Mouse (Mus musculus) layer of hippocampus, adult 2 months (tissue): Measurements from ENCODE around the gene Zfp11. TPM values are rescaled to one million over a fixed set of nuclear protein-coding genes. Genes with fewer than 3 reads are reported as not detected.
"Not testable (repeated sequence)": the region's sequence is repeated elsewhere in the genome, so short reads cannot be mapped to it uniquely, and the experiment has no call there.

ENCODE experiments used
- DNase-seq, 2 experiments: peaks; one replicate each; pipeline ENCODE4 v3.0.0; 2022; ENCODE audit warnings: low spot score in 2 of 2
- H3K27ac ChIP-seq: fragments of 200-600 bp; 2 replicates; pipeline ENCODE4 v1.8.1; 2022
- H3K4me3 ChIP-seq: fragments of 200-600 bp; 2 replicates; pipeline ENCODE4 v1.8.1; 2022; ENCODE audit warnings: mild to moderate bottlenecking
- CTCF ChIP-seq: fragments of 200-600 bp; conservative IDR thresholded peaks from 2 replicates; pipeline ENCODE4 v1.8.1; 2022; ENCODE audit warnings: antibody characterized with exemption, mild to moderate bottlenecking, moderate library complexity
- long read RNA-seq, 2 experiments: library from polyadenylated mRNA; stranded (forward); transcript quantifications; one replicate each; pipeline ENCODE4 v2.0.0; 2021; ENCODE audit warnings: borderline mapping rate in 2 of 2
- total RNA-seq, 2 experiments: library from RNA; stranded (reverse); gene quantifications; 2 replicates each; pipeline ENCODE4 v1.2.3; 2021

Zfp11 gene
- 1 to 10 TPM; 7.2 to 7.9 TPM for total RNA-seq
- long read RNA-seq, experiment 1, partial matches to known transcripts, result 0 of 3 reads
- long read RNA-seq, experiment 1, other reads (novel, unspliced or antisense), result 0 of 3 reads
- long read RNA-seq, experiment 2, transcript Zfp11-201 (3 exons, 3,929 nt), result major isoform, 5 of 5 reads
- long read RNA-seq, experiment 2, partial matches to known transcripts, result 0 of 5 reads
- long read RNA-seq, experiment 2, other reads (novel, unspliced or antisense), result 0 of 5 reads

DNA sequence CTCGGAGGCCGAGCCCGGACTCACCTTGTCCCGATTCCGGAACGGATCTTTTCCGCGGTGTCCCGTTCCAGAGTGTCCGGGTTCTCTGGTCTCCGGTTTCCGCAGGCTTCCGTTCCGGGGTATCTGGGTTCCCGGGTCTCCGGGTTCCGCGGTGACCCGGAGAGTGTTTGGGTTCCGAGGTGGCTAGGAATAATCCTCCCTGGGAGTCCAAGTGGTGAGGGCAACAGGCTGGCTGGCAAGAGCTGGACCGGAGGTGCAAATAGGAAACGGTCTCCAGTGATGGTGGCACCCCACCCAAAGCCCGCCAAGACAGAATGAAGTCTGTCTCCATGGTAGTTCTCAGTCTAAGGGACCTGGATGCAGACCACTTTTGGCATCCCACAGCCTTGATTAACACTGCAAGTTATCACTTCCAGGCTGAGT is at the start of gene Zfp11:
TSS of gene Zfp11 (minus strand) at position 64 of the 423 bp plus-strand sequence.
- Histone ChIP-seq H3K27ac (peak within 1 kb of the TSS; percentile 97), H3K4me3 (peak within 1 kb of the TSS; percentile 85)
- TF ChIP-seq CTCF, result no peak
- peak; percentile 58 to 86 for DNase-seq

DNA sequence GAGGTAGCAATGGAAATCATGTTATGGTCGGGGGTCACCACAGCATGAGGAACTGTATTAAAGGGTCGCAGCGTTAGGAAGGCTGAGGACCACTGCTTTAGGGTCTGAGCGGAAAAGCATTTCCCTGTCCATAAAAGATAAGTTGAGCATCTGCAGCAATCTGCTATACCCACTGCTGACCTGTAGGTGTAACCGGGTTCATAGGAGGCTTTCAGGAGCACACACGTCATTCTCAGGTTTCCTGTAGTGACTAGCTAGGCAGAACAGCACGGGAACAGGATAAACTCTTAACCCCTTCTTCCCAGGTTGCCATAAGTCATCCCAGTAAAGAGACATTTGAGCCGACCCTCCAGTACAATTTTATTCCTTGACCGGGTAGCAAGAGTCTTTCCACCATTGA is 47.1 kb upstream of the Zfp11 start:
- Histone ChIP-seq H3K4me3 (no peak overlapping the region), H3K27ac (no peak overlapping the region)
- TF ChIP-seq CTCF, result peak; percentile 25
- DNase-seq, result no peak

DNA sequence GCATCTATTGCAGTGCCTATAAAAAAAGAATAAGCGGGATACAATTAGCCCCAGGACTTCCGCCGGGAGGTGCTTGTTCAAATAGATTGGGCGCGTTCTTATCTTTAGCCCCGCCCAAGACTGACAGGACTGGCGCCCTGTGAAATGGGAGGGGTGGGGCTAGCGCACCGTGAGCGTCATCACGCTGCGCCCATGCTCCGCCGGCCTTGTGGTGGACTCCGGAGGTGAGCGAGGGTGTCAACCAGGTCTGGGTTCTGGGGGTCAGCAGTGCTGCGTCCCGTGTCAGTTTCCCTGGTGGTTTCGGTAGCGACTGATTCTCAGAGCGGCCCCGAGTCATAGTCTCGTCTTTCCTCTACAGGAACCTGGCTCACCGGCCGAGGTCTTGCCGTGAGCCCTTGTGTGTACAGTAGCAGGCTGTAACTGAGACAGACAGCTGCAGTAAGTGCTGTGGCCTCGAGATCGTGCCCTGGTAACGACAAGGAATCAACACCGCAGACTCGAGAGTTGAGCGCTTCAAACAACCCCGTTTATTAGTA is 45.5 kb upstream of the Zfp11 start, which contains the start of gene Mrps17:
TSS of gene Mrps17 (plus strand) at position 172 of the 536 bp plus-strand sequence.
- Histone ChIP-seq H3K4me3 (peak within 1 kb of the TSS; percentile 81), H3K27ac (peak within 1 kb of the TSS; percentile 91)
- peak; percentile 92 to 94 for DNase-seq
- peak; percentile 36 for TF ChIP-seq CTCF

DNA sequence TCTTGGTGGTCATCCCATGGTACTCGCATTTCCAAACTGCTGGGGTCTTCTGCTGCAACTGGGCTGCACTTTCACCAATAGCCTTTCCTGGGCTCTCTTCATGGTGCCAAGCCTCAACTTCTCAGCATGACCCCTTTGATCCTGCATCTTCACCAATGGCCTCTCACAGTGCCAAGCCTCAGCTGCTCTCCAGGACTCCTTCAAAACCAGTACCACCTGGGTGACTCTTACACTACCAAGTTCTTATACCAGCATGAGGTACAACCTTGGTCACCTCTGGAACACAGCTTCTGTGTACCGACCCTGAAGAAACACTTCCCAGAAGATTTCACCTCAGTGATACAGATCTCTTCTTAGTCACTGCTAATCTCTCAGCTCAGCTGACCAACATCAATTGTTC is 38.5 kb upstream of the Zfp11 start, which contains the start of gene Sept14:
TSS of gene Sept14 (minus strand) at position 101 of the 400 bp plus-strand sequence.
- TF ChIP-seq CTCF, result no peak
- no peak for DNase-seq
- H3K27ac ChIP-seq, result no peak within 1 kb of the TSS
- no peak within 1 kb of the TSS for H3K4me3 ChIP-seq

DNA sequence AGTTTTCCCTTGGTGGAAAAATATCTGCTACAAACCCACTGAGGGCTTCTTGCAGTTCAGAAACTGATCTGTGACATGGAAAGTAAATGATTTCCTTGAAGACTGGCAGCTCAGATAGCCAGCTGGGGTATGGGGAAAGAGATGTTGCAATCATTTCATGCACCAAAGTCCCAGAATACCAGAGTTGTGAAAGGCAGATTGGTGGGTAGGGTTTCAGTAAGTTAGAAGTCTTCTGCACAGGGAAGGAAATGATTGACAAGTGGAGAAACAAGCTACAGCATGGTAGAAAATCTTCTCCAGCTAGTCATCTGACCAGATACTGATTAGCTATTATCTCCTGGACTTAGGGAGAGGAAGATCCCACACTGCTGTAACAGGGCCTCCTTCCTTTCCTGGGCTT is 33.5 kb upstream of the Zfp11 start:
- Histone ChIP-seq H3K4me3 (no peak overlapping the region), H3K27ac (no peak overlapping the region)
- TF ChIP-seq CTCF, result no peak
- DNase-seq, result no peak

DNA sequence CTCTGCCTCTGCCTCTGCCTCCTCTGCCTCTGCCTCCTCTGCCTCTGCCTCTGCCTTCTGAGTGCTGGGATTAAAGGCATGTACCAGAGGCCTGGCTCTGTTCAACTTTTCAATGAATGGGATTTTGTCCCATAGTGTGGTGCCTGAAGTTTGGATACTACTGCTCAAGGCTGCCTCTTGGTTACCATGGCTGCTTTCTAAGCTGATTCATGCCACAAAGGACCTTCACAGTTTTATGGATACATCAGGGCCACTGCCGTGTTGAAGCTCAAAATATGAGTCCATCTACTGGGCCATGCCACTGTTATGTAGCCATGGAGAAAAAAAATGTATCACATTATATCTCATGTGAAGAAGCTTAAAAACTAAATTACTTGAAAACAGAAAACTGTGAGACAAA is 31.8 kb upstream of the Zfp11 start:
- no peak for TF ChIP-seq CTCF
- Histone ChIP-seq H3K4me3 (no peak overlapping the region), H3K27ac (no peak overlapping the region)
- no peak for DNase-seq

DNA sequence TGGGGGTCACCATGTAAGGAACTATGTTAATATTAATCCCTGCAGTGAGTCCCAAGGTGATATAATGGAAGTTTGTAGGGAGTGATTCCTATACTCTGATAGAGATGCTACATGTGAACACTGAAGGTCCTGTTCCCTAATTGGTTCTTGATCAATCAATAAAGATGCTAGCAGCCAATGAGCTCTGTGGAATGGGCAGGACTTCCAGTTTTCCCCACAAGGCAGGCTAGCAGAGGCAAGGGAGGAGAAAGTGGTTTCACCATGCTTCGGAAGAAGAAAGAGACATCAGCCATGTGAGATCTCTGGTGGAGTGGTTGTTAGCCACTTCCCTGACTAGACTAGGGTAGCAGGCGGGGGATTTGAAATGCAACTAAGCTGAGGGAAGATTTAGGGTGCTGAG is 30.6 kb upstream of the Zfp11 start:
- DNase-seq, result no peak
- Histone ChIP-seq H3K4me3 (no peak overlapping the region), H3K27ac (no peak overlapping the region)
- TF ChIP-seq CTCF, result no peak

DNA sequence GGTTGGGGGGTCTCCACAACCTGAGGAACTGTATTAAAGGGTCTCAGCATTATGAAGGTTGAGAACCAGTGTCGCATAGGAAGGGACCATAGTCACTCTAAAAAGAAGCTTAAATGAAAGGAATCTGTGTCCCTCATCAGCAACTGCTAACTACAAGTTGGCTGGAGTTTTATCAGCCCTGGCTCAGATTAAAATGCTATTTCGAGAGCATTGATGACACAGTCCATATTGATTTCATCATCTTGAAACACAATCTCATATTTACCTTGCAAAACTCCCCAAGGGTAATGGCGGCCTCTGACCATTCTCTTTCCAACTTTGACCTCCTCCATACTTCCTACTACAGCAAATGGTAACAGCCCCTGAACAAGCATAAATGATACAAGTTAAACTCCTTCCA is 20.6 kb upstream of the Zfp11 start:
- no peak overlapping the region for H3K27ac ChIP-seq
- DNase-seq, result no peak
- H3K4me3 ChIP-seq, result no peak overlapping the region
- TF ChIP-seq CTCF, result no peak

DNA sequence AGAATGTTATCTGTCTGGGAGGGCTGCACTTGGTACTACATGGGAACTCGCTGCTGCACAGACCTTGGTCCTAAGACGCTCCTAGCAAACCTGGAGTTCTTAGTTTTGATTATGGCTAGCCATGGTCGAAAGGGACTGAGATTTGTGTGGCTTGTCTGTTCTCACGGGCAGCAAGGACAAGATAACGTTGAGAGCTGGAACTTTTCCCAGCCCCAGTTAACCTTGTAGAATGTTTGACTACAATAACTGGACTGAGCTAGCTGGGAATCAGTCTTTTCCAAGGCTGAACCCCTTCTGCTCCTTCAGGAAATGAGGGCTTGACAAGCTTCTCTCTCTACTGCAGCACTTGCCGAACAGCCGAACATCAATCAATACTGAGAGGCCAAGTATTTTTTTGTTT is 17.7 kb upstream of the Zfp11 start:
- H3K4me3 ChIP-seq, result no peak overlapping the region
- H3K27ac ChIP-seq, result no peak overlapping the region
- no peak for DNase-seq
- no peak for TF ChIP-seq CTCF

DNA sequence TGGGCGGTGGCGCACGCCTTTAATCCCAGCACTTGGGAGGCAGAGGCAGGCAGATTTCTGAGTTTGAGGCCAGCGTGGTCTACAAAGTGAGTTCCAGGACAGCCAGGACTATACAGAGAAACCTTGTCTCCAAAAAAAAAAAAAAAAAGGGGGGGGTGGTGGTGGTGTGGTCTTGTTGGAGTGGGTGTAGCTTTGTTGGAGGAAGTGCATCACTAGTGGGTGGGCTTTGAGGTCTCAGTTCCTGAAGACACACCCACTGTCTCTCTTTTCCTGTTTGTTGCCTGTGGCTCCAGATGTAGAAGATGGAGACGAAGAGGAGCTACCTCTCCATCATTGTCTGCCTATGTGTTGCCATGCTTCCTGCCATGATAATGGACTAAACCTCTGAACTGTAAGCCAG is 15.2 kb upstream of the Zfp11 start:
- DNase-seq, H3K27ac ChIP-seq, H3K4me3 ChIP-seq: not testable (repeated sequence)

DNA sequence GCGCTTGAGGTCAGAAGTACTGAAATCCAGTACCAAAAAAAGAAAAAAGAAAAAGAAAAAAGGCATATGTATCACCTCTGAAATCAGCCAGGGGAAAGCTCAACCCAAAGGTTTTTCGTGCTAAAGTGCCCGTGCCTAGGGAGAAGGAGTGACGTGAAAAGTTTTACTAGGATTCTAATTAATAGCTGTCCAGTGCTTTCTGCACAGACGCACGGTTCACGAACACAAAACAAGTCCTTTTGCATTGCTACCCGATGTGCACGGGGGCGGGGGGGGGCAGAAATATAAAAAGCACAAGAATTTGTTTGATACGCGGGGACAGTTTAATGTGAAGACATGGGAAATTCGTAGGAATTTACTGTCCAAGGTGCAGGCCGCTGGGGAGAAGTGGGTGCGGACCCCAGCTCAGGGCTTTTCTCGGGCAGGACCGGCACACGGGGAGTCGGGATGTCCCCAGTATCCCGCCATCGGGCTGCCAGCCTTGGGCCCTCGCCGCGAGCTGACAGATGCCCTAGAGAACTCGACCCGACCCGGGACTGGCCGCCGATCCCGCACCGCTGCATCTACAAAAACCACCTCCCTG is 355 bp downstream of the Zfp11 start:
- Histone ChIP-seq H3K27ac (peak overlapping the region; percentile 97), H3K4me3 (peak overlapping the region; percentile 85)
- TF ChIP-seq CTCF, result no peak
- no peak for DNase-seq

DNA sequence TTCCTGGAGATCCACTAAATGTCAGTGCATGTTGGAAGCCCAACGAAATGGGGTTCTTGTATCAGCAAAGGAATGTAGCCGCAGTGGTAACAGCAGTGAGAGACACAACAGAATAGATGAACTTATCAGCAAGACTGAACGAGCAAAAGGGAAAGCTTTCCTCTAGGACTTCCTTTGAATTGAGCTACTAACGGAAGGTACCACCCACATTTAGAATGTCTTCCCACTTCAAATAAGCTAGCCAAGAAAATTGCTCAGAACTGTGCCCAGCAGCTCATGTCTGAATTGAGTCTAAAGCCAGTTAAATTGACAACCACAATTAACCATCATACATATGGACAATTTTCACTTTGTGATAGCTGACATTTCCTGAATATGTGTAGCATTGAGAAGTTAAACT is 2.0 kb downstream of the Zfp11 start:
- H3K4me3 ChIP-seq, result no peak overlapping the region
- no peak for TF ChIP-seq CTCF
- no peak for DNase-seq
- H3K27ac ChIP-seq, result 0 out of 2 replicates have a peak overlapping the region, but pooled peaks have one; percentile 83

DNA sequence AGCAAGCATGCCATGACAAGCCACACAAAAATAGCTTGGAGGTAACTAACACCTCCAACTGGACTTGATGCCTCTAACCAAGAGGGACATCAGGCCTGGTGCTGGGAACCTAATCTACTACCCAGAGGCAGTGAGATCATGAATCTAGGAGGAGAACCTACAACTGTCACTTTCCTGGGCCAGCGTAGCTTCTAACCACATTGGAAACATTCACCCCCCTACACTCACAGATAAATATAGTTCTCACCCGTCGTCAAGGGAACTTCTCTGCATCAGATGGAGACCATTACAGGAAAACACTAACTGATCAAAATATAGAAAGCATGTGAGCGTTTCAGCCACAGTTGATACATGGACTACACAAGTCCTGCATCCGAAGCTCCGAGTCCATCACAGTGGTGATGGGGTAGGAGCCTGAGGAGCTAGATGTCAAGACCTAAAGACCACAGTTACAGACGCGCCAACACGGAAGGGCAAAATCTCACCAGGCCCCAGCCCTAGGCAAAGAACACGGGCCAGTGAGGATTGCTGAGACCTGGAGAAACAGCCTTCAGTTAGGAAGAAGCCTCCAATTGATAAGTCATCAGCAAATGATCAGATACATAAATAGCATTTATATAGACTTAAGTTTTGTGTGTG is 3.5 kb downstream of the Zfp11 start:
- peak in 1 of 2 experiments; percentile 8 for DNase-seq
- Histone ChIP-seq H3K4me3 (peak overlapping the region; percentile 12; the same call in 1 of the 2 replicates), H3K27ac (peak overlapping the region; percentile 83)
- TF ChIP-seq CTCF, result no peak

DNA sequence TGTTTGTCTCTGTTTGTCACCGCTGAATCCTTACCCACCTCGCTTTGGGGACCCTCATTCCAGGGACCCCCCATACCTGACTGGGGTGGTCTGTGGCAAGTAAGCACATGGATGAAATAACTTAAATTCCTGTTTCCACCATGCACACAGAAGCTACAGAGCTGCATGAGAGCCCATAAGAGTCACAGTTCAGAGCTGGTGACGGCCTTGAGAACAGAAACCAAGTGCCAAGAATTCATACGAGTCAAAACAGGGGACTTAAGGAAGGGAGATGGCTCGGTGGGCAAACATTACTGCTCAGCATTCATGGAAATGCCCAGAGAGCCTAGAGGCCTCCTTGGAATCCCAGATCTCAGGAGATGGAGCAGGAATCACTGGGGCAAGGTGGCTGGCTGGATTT is 5.8 kb downstream of the Zfp11 start:
- no peak for DNase-seq
- no peak for TF ChIP-seq CTCF
- no peak overlapping the region for H3K27ac ChIP-seq
- H3K4me3 ChIP-seq, result no peak overlapping the region
